Mouse (Mus musculus) gastrocnemius, postnatal 36 days (tissue): ENCODE results near the gene Gm44790. TPM values are rescaled to one million over a fixed set of nuclear protein-coding genes. Genes with fewer than 3 reads are reported as not detected.

Experiments
- total RNA-seq, 2 experiments: library from RNA; stranded (reverse); gene quantifications; 2 replicates each; pipeline ENCODE4 v1.2.3; 2021

The Gm44790 gene
- total RNA-seq, 2 experiments from 2014 or later: 1.2 TPM; not detected in 1

Other genes starting within 250 kb of the Gm44790 start
- under 1 TPM; 0.13 to 0.22 TPM for gene Tgfa, start 231.4 kb upstream of the Gm44790 start, total RNA-seq
- gene Fam136a, start 61.0 kb upstream of the Gm44790 start, total RNA-seq: 10 to 100 TPM; 11.9 to 15.1 TPM
- gene Snrpg, start 55.4 kb upstream of the Gm44790 start, total RNA-seq: 10 to 100 TPM; 23.0 to 26.7 TPM
- gene Pcyox1, start 29.5 kb upstream of the Gm44790 start, total RNA-seq: 10 to 100 TPM; 53.1 to 54.2 TPM
- gene Tia1, start 22.4 kb upstream of the Gm44790 start, total RNA-seq: 10 to 100 TPM; 18.9 to 20.1 TPM
- 1 to 10 TPM; 6.1 to 7.8 TPM for gene C87436, start 11.7 kb downstream of the Gm44790 start, total RNA-seq
- 100 to 1,000 TPM; 102 to 112 TPM for gene Pcbp1, start 99.7 kb downstream of the Gm44790 start, total RNA-seq
- gene Asprv1, start 201.5 kb downstream of the Gm44790 start, total RNA-seq: not detected
- 1 to 10 TPM; 2.8 TPM for gene Mxd1, start 242.5 kb downstream of the Gm44790 start, total RNA-seq